Mouse (Mus musculus) bone marrow macrophage, adult 2 months (primary cell): Measurements from ENCODE around the gene Lmna.

ENCODE experiments used
- CTCF ChIP-seq: IDR thresholded peaks from 2 replicates; pipeline ENCODE4 v1.5.1; 2012; ENCODE audit warnings: low read depth, mild to moderate bottlenecking, low read length, moderate library complexity
- POLR2A ChIP-seq: IDR thresholded peaks from 2 replicates; pipeline ENCODE4 v1.6.1; 2012; ENCODE audit warnings: mild to moderate bottlenecking, low read depth, low read length, borderline replicate concordance

DNA sequence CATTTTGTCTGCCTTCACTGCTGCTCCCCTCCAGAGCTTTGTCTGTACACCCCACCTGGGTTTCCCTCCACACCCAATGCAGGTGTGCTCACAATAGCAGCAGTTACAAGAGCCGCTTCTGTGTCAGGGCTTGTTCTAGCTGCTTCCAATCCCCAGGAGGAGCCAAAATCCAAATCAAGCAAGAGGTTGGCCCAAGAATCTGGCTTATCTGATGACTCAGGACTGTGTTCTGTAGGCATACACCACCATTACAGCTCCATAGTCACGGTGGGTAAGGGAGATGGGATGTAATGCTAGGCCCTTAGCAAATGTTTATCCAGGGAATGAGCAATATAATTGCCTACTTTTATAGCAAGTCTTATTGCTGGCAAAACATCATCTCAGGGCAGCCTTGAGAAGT is 6.7 kb upstream of the Lmna start:
- TF ChIP-seq CTCF (no peak), POLR2A (no peak)
